Mouse (Mus musculus) subcutaneous adipose tissue, adult 2 months (tissue): ENCODE results near the gene Cdkl2. TPM values are rescaled to one million over a fixed set of nuclear protein-coding genes. Genes with fewer than 3 reads are reported as not detected.

Experiments used
- polyA plus RNA-seq: library from polyadenylated mRNA; depleted of rRNA; stranded (reverse); fragments of >200 nt; gene quantifications from 2 replicates; pipeline ENCODE4 v1.2.3, GENCODE M21; 2012; ENCODE audit warnings: low replicate concordance; rRNA removed

Gene Cdkl2
- 2.2 and 3.9 TPM in 2 replicates for polyA plus RNA-seq

GRCm38 (mm10) chr5:92043783-92044182, at the start of gene Cdkl2:
Gene Cdkl2, minus strand, starts transcription at chr5:92043883.

GRCm38 (mm10) chr5:92083417-92084038, 39.8 kb upstream of the Cdkl2 start, which contains the start of gene G3bp2:
Gene G3bp2, minus strand, starts transcription at chr5:92083719.

GRCm38 (mm10) chr5:91987236-91987635, 56.4 kb downstream of the Cdkl2 start, which contains the start of gene Odaph:
Gene Odaph, plus strand, starts transcription at chr5:91987475.

GRCm38 (mm10) chr5:91962639-91963440, 80.8 kb downstream of the Cdkl2 start, which contains the start of gene Rchy1:
Gene Rchy1, minus strand, starts transcription at chr5:91963068.

Other genes with a start within 250 kb of the Cdkl2 start
- gene Rchy1, start 80.8 kb downstream of the Cdkl2 start, polyA plus RNA-seq: 23.8 and 31.7 TPM in 2 replicates
- not detected in 2 replicates for gene Odaph, start 56.4 kb downstream of the Cdkl2 start, polyA plus RNA-seq
- 29.8 and 37.2 TPM in 2 replicates for gene G3bp2, start 39.8 kb upstream of the Cdkl2 start, polyA plus RNA-seq
- 37.3 and 39.9 TPM in 2 replicates for gene Uso1, start 94.1 kb upstream of the Cdkl2 start, polyA plus RNA-seq
- gene U90926, start 171.5 kb upstream of the Cdkl2 start, polyA plus RNA-seq: not detected in 2 replicates
- 1.3 TPM in 2 replicates for gene Ppef2, start 212.4 kb upstream of the Cdkl2 start, polyA plus RNA-seq
- gene Naaa, start 234.3 kb upstream of the Cdkl2 start, polyA plus RNA-seq: 83.2 and 135 TPM in 2 replicates